Mouse (Mus musculus) hindbrain, embryonic 16.5 days (tissue): ENCODE measurements around the gene Gclm. TPM values are rescaled to one million over a fixed set of nuclear protein-coding genes. Genes with fewer than 3 reads are reported as not detected.
A peak's percentile ranks its signal among the peaks of the same experiment; 100 is the strongest.

Experiments
- ATAC-seq: fragments of 200-750 bp; cut with Nextera tagmentation; 2 replicates; pipeline ENCODE4 v1.8.0; 2017; ENCODE audit warnings: moderate TSS enrichment, moderate library complexity
- H3K27ac ChIP-seq: fragments of 300-500 bp; sonication (generic); 2 replicates; pipeline ENCODE4 v1.5.1; 2014; ENCODE audit warnings: low read depth, mild to moderate bottlenecking, control low read depth, low read length, moderate library complexity
- H3K27me3 ChIP-seq: fragments of 300-500 bp; sonication (generic); replicated peaks from 2 replicates; pipeline ENCODE4 v1.6.1; 2014; ENCODE audit warnings: low read length; ENCODE audit not compliant: control insufficient read depth, insufficient read depth
- H3K36me3 ChIP-seq: fragments of 300-500 bp; sonication (generic); 2 replicates; pipeline ENCODE4 v1.6.1; 2014; ENCODE audit warnings: mild to moderate bottlenecking, low read length, moderate library complexity, mixed read lengths; ENCODE audit not compliant: control insufficient read depth, insufficient read depth
- H3K4me1 ChIP-seq: fragments of 300-500 bp; sonication (generic); 2 replicates; pipeline ENCODE4 v1.6.1; 2014; ENCODE audit warnings: low read depth, low read length; ENCODE audit not compliant: control insufficient read depth, insufficient read depth
- H3K4me2 ChIP-seq: fragments of 300-500 bp; sonication (generic); 2 replicates; pipeline ENCODE4 v1.6.1; 2014; ENCODE audit warnings: mild to moderate bottlenecking, low read length, control low read depth, moderate library complexity
- H3K4me3 ChIP-seq: fragments of 300-500 bp; sonication (generic); 2 replicates; pipeline ENCODE4 v1.5.1; 2014; ENCODE audit warnings: mild to moderate bottlenecking, low read length, control low read depth, moderate library complexity
- H3K9ac ChIP-seq: fragments of 300-500 bp; sonication (generic); 2 replicates; pipeline ENCODE4 v1.6.1; 2014; ENCODE audit warnings: low read depth, mild to moderate bottlenecking, control low read depth, low read length, moderate library complexity
- H3K9me3 ChIP-seq: fragments of 300-500 bp; sonication (generic); 2 replicates; pipeline ENCODE4 v1.6.1; 2014; ENCODE audit warnings: mild to moderate bottlenecking, low read length, moderate library complexity; ENCODE audit not compliant: control insufficient read depth
- WGBS: fragments of 180-500 bp; shearing (Covaris S2); extraction: QIAGEN DNeasy Blood & Tissue Kit; methylation state at CpG from one replicate; pipeline ENCODE4 v1.1.7; 2014; 5-methylcytosine and 5-hydroxymethylcytosine counted together
- polyA plus RNA-seq: library from polyadenylated mRNA; unstranded; fragments of >200 nt; fragmentation: Nextera tagmentation; extraction: Ambion mirVana; gene quantifications from 2 replicates; pipeline ENCODE4 v1.2.1, GENCODE M21; 2015

Gclm gene
- polyA plus RNA-seq, 1 experiment from 2014 or later = 37.1 TPM

GRCm38 (mm10) chr3:122205753-122206152, 39.6 kb upstream of the Gclm start:
- no peaks in the 10 kb centered on the region for H3K36me3 ChIP-seq
- H3K4me3 ChIP-seq = no peak overlapping the region
- ATAC-seq = peak; percentile 64; the same call in 1 of the 2 replicates
- no peaks in the 10 kb centered on the region for H3K4me1 ChIP-seq
- no peaks in the 10 kb centered on the region for H3K9me3 ChIP-seq
- no peaks in the 10 kb centered on the region for H3K27me3 ChIP-seq
- WGBS = 70% methylated on average over 6 of the region's 6 CpGs
- no peak overlapping the region for H3K27ac ChIP-seq
- H3K4me2 ChIP-seq = no peak overlapping the region
- H3K9ac ChIP-seq = no peak overlapping the region

GRCm38 (mm10) chr3:122206279-122207070, 38.9 kb upstream of the Gclm start:
- H3K9me3 ChIP-seq = no peaks in the 10 kb centered on the region
- no peak overlapping the region for H3K4me2 ChIP-seq
- no peak overlapping the region for H3K27ac ChIP-seq
- H3K9ac ChIP-seq = no peak overlapping the region
- no peaks in the 10 kb centered on the region for H3K36me3 ChIP-seq
- ATAC-seq = peak; percentile 80
- H3K4me3 ChIP-seq = no peak overlapping the region
- 41% methylated on average over 8 of the region's 8 CpGs for WGBS
- H3K27me3 ChIP-seq = no peaks in the 10 kb centered on the region
- no peaks in the 10 kb centered on the region for H3K4me1 ChIP-seq

GRCm38 (mm10) chr3:122207766-122208165, 37.6 kb upstream of the Gclm start:
- Histone ChIP-seq H3K4me1 (no peaks in the 10 kb centered on the region), H3K27me3 (no peaks in the 10 kb centered on the region), H3K9me3 (no peaks in the 10 kb centered on the region), H3K27ac (no peak overlapping the region), H3K4me2 (no peak overlapping the region), H3K9ac (no peak overlapping the region), H3K4me3 (no peak overlapping the region), H3K36me3 (no peaks in the 10 kb centered on the region)
- ATAC-seq = no peak
- 64% methylated on average over 6 of the region's 6 CpGs for WGBS

GRCm38 (mm10) chr3:122208296-122209225, 36.8 kb upstream of the Gclm start:
- no peaks in the 10 kb centered on the region for H3K4me1 ChIP-seq
- H3K27me3 ChIP-seq = no peaks in the 10 kb centered on the region
- WGBS = 85% methylated on average over 15 of the region's 15 CpGs
- H3K4me2 ChIP-seq = no peak overlapping the region
- H3K9me3 ChIP-seq = no peaks in the 10 kb centered on the region
- ATAC-seq = no peak
- no peak overlapping the region for H3K9ac ChIP-seq
- no peak overlapping the region for H3K27ac ChIP-seq
- H3K4me3 ChIP-seq = no peak overlapping the region
- H3K36me3 ChIP-seq = no peaks in the 10 kb centered on the region

GRCm38 (mm10) chr3:122209511-122209910, 35.8 kb upstream of the Gclm start:
- Histone ChIP-seq H3K9me3 (no peaks in the 10 kb centered on the region), H3K4me1 (no peaks in the 10 kb centered on the region), H3K27ac (no peak overlapping the region), H3K4me2 (no peak overlapping the region), H3K36me3 (no peaks in the 10 kb centered on the region), H3K4me3 (no peak overlapping the region), H3K9ac (no peak overlapping the region), H3K27me3 (no peaks in the 10 kb centered on the region)
- WGBS = 92% methylated on average over 11 of the region's 11 CpGs
- ATAC-seq = no peak

GRCm38 (mm10) chr3:122210434-122210833, 34.9 kb upstream of the Gclm start:
- Histone ChIP-seq H3K4me2 (no peak overlapping the region), H3K36me3 (no peaks in the 10 kb centered on the region), H3K27me3 (no peaks in the 10 kb centered on the region), H3K9ac (no peak overlapping the region), H3K4me3 (no peak overlapping the region), H3K4me1 (no peaks in the 10 kb centered on the region), H3K27ac (no peak overlapping the region), H3K9me3 (no peaks in the 10 kb centered on the region)
- no peak for ATAC-seq
- 45% methylated on average over 5 of the region's 5 CpGs for WGBS

GRCm38 (mm10) chr3:122210846-122211245, 34.5 kb upstream of the Gclm start:
- no peaks in the 10 kb centered on the region for H3K4me1 ChIP-seq
- 66% methylated on average over 7 of the region's 7 CpGs for WGBS
- ATAC-seq = no peak
- no peaks in the 10 kb centered on the region for H3K36me3 ChIP-seq
- H3K27me3 ChIP-seq = no peaks in the 10 kb centered on the region
- H3K9ac ChIP-seq = no peak overlapping the region
- H3K4me2 ChIP-seq = no peak overlapping the region
- H3K4me3 ChIP-seq = no peak overlapping the region
- H3K27ac ChIP-seq = no peak overlapping the region
- H3K9me3 ChIP-seq = no peaks in the 10 kb centered on the region

GRCm38 (mm10) chr3:122211446-122212125, 33.8 kb upstream of the Gclm start:
- H3K4me3 ChIP-seq = no peak overlapping the region
- no peaks in the 10 kb centered on the region for H3K4me1 ChIP-seq
- WGBS = 81% methylated on average over 13 of the region's 13 CpGs
- no peak for ATAC-seq
- no peak overlapping the region for H3K9ac ChIP-seq
- H3K36me3 ChIP-seq = no peaks in the 10 kb centered on the region
- no peaks in the 10 kb centered on the region for H3K9me3 ChIP-seq
- H3K27me3 ChIP-seq = no peaks in the 10 kb centered on the region
- no peak overlapping the region for H3K4me2 ChIP-seq
- no peak overlapping the region for H3K27ac ChIP-seq
